In the genomic region with DNA sequence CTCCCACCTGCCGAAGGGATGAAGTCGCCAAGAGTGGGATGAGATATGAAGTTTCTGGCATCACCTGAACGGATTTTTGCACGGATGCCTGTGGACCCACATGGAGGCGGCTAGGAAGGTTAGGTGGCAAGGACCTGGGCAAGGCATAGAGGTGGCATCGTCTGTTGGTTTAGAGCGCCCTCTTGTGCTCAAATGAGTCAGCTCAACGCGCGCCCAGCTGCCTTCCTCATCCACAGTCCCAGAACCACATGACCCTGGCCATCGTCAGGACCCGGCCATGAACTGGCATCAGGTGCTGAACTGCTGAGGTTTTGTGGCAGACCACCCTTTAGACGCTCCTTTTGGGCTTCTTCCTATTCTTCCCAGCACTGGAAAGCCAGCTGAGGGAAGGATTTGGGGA, we compare ENCODE assay signal across 8 mouse cellular contexts. TPM values are rescaled to one million over a fixed set of nuclear protein-coding genes. Genes with fewer than 3 reads are reported as not detected.
DNase-seq lines count a peak whose midpoint lies in the region; ATAC-seq lines count a peak whose summit lies in the region.
"Had no signal": no experiment of that assay in that cellular context is flagged by ENCODE, and none has a peak within 500 bp of the region (broad histone marks: within the 10 kb centered on the region; RNA-seq: fewer than 3 reads in every experiment).

No protein-coding gene starts in this region.

- no peaks in the 10 kb centered on the region for H3K36me3 ChIP-seq in forebrain, embryonic 12.5 days (replicated peaks)
- H3K36me3 ChIP-seq in hindbrain, embryonic 12.5 days: no peaks in the 10 kb centered on the region
- H3K36me3 ChIP-seq: lung, embryonic 15.5 days had no signal

- ATAC-seq in forebrain, embryonic 12.5 days (ENCODE audit: low FRiP score): peak; percentile 64
- ATAC-seq in hindbrain, embryonic 12.5 days (ENCODE audit: low FRiP score): peak; percentile 38
- ATAC-seq in megakaryocyte, adult 5-6 weeks (ENCODE audit: poor library complexity, severe bottlenecking): peak; percentile 57; the same call in 1 of the 2 replicates

- peaks cover 63% of the 10 kb centered on the region for H3K4me1 ChIP-seq in forebrain, embryonic 12.5 days
- peaks cover 58% of the 10 kb centered on the region for H3K4me1 ChIP-seq in hindbrain, embryonic 12.5 days
- H3K4me1 ChIP-seq: lung, embryonic 15.5 days had no signal

- under 1% methylated on average over 13 of the region's 13 CpGs for WGBS in forebrain, embryonic 12.5 days
- WGBS in hindbrain, embryonic 12.5 days: 1% methylated on average over 13 of the region's 13 CpGs

- no peaks in the 10 kb centered on the region for H3K9me3 ChIP-seq in forebrain, embryonic 12.5 days
- H3K9me3 ChIP-seq in hindbrain, embryonic 12.5 days (replicated peaks): no peaks in the 10 kb centered on the region
- H3K9me3 ChIP-seq: lung, embryonic 15.5 days had no signal

- H3K27me3 ChIP-seq in forebrain, embryonic 12.5 days: peaks cover 84% of the 10 kb centered on the region
- H3K27me3 ChIP-seq in hindbrain, embryonic 12.5 days: peaks cover 67% of the 10 kb centered on the region

- 0 out of 2 replicates have a peak overlapping the region, but pooled peaks have one; percentile 3 for H3K4me2 ChIP-seq in forebrain, embryonic 12.5 days
- peak overlapping the region; percentile 28 for H3K4me2 ChIP-seq in hindbrain, embryonic 12.5 days (replicated peaks)
- H3K4me2 ChIP-seq: lung, embryonic 15.5 days had no signal

- DNase-seq in Muller cell, postnatal 12 days (ENCODE audit: inconsistent ontology term): peak; percentile 81
- DNase-seq in c-Kit-negative CD71-positive TER-119-positive erythroid progenitor cells, embryonic 14.5 days (ENCODE audit: low read depth, low spot score): peak; percentile 26
- DNase-seq in layer of hippocampus, postnatal 14 days (ENCODE audit: low spot score in 2 of 2): peak; percentile 82 to 88
- DNase-seq in right cerebral cortex, postnatal 4 days: peak; percentile 81

- peak overlapping the region; percentile 89 for H3K27ac ChIP-seq in forebrain, embryonic 12.5 days
- peak overlapping the region; percentile 84 for H3K27ac ChIP-seq in hindbrain, embryonic 12.5 days
- H3K27ac ChIP-seq: lung, embryonic 15.5 days had no signal

- no peak overlapping the region; the same call in 1 of the 2 replicates for H3K4me3 ChIP-seq in forebrain, embryonic 12.5 days (replicated peaks)
- H3K4me3 ChIP-seq in hindbrain, embryonic 12.5 days: no peak overlapping the region
- H3K4me3 ChIP-seq: lung, embryonic 15.5 days had no signal

- H3K9ac ChIP-seq in forebrain, embryonic 12.5 days: peak overlapping the region; percentile 38; the same call in 1 of the 2 replicates
- H3K9ac ChIP-seq in hindbrain, embryonic 12.5 days: 0 out of 2 replicates have a peak overlapping the region, but pooled peaks have one; percentile 10
- H3K9ac ChIP-seq: lung, embryonic 15.5 days had no signal

RNA-seq across cellular contexts. Expression of a gene that starts 12.0 kb away (rescaled TPM):
- 0.28 TPM in 1 of 2 replicates, not detected in the other for polyA plus RNA-seq in forebrain, embryonic 12.5 days (2016; fragmentation: Nextera tagmentation; extraction: Ambion mirVana)
- polyA plus RNA-seq in hindbrain, embryonic 12.5 days (2016; fragmentation: Nextera tagmentation; extraction: Ambion mirVana): 0.23 and 0.25 TPM in 2 replicates
- not detected for total RNA-seq in layer of hippocampus, postnatal 14 days (2021)
- total RNA-seq in megakaryocyte, adult 5-6 weeks (2015): not detected in 2 replicates
- total RNA-seq in megakaryocyte, adult 5-6 weeks (2017): not detected in 2 replicates

RNA-seq across cellular contexts. Expression of a gene that starts 44.5 kb away (rescaled TPM):
- 0.31 TPM in 1 of 2 replicates, not detected in the other for polyA plus RNA-seq in forebrain, embryonic 12.5 days (2016; fragmentation: Nextera tagmentation; extraction: Ambion mirVana)
- polyA plus RNA-seq in hindbrain, embryonic 12.5 days (2016; fragmentation: Nextera tagmentation; extraction: Ambion mirVana): 0.22 TPM in 1 of 2 replicates, not detected in the other
- total RNA-seq in layer of hippocampus, postnatal 14 days (2021): not detected
- total RNA-seq in megakaryocyte, adult 5-6 weeks (2015): not detected in 2 replicates
- total RNA-seq in megakaryocyte, adult 5-6 weeks (2017): not detected in 2 replicates

RNA-seq across cellular contexts. Expression of a gene that starts 54.3 kb away (rescaled TPM):
- polyA plus RNA-seq in forebrain, embryonic 12.5 days (2016; fragmentation: Nextera tagmentation; extraction: Ambion mirVana): 11.4 and 11.7 TPM in 2 replicates
- 10.1 and 11.2 TPM in 2 replicates for polyA plus RNA-seq in hindbrain, embryonic 12.5 days (2016; fragmentation: Nextera tagmentation; extraction: Ambion mirVana)
- total RNA-seq in layer of hippocampus, postnatal 14 days (2021): 1 to 10 TPM; 4.0 to 5.3 TPM
- total RNA-seq in megakaryocyte, adult 5-6 weeks (2015): 2.8 and 6.6 TPM in 2 replicates
- total RNA-seq in megakaryocyte, adult 5-6 weeks (2017): 0.95 and 3.5 TPM in 2 replicates

RNA-seq across cellular contexts. Expression of a gene that starts 54.4 kb away (rescaled TPM):
- 627 and 646 TPM in 2 replicates for polyA plus RNA-seq in forebrain, embryonic 12.5 days (2016; fragmentation: Nextera tagmentation; extraction: Ambion mirVana)
- 523 and 555 TPM in 2 replicates for polyA plus RNA-seq in hindbrain, embryonic 12.5 days (2016; fragmentation: Nextera tagmentation; extraction: Ambion mirVana)
- total RNA-seq in layer of hippocampus, postnatal 14 days (2021): 100 to 1,000 TPM; 191 to 198 TPM
- 153 and 179 TPM in 2 replicates for total RNA-seq in megakaryocyte, adult 5-6 weeks (2015)
- total RNA-seq in megakaryocyte, adult 5-6 weeks (2017): 90.2 and 91.2 TPM in 2 replicates

Comparison
In these comparisons a context has a peak if more than half of its experiments do, and no peak if none do; other contexts are left out.
1. DNase-seq: peak in every context shown above with its lines; median percentile 85 in layer of hippocampus, postnatal 14 days; 81 in Muller cell, postnatal 12 days; 81 in right cerebral cortex, postnatal 4 days; 26 in c-Kit-negative CD71-positive TER-119-positive erythroid progenitor cells, embryonic 14.5 days.